Mouse (Mus musculus) lung, embryonic 15.5 days (tissue): ENCODE measurements around the gene Lsp1. TPM values are rescaled to one million over a fixed set of nuclear protein-coding genes. Genes with fewer than 3 reads are reported as not detected.

Experiments used
- polyA plus RNA-seq: library from polyadenylated mRNA; unstranded; fragments of >200 nt; fragmentation: Nextera tagmentation; extraction: Ambion mirVana; gene quantifications from 2 replicates; pipeline ENCODE4 v1.2.1, GENCODE M21; 2015

Lsp1 gene
- polyA plus RNA-seq, 1 experiment from 2014 or later: 130 TPM

Other genes starting within 250 kb of the Lsp1 start
- not detected in 2 replicates for gene Gm7579, start 248.9 kb upstream of the Lsp1 start, polyA plus RNA-seq
- not detected in 2 replicates for gene Krtap5-5, start 230.8 kb upstream of the Lsp1 start, polyA plus RNA-seq
- not detected in 2 replicates for gene Gm40460, start 219.7 kb upstream of the Lsp1 start, polyA plus RNA-seq
- gene Gm2431, start 202.5 kb upstream of the Lsp1 start, polyA plus RNA-seq: not detected in 2 replicates
- gene Gm4559, start 186.4 kb upstream of the Lsp1 start, polyA plus RNA-seq: not detected in 2 replicates
- gene Krtap5-1, start 163.7 kb upstream of the Lsp1 start, polyA plus RNA-seq: not detected in 2 replicates
- gene Krtap5-4, start 157.3 kb upstream of the Lsp1 start, polyA plus RNA-seq: not detected in 2 replicates
- gene Ifitm10, start 87.1 kb upstream of the Lsp1 start, polyA plus RNA-seq: 5.4 and 5.7 TPM in 2 replicates
- 0.39 and 0.72 TPM in 2 replicates for gene Gm49369, start 78.1 kb upstream of the Lsp1 start, polyA plus RNA-seq
- gene Ctsd, start 72.8 kb upstream of the Lsp1 start, polyA plus RNA-seq: 272 and 299 TPM in 2 replicates
- 0.34 and 0.87 TPM in 2 replicates for gene Syt8, start 26.0 kb upstream of the Lsp1 start, polyA plus RNA-seq
- 2.4 and 7.4 TPM in 2 replicates for gene Tnni2, start 19.0 kb upstream of the Lsp1 start, polyA plus RNA-seq
- 2.5 and 5.1 TPM in 2 replicates for gene Tnnt3, start 38.0 kb downstream of the Lsp1 start, polyA plus RNA-seq
- gene Mrpl23, start 71.9 kb downstream of the Lsp1 start, polyA plus RNA-seq: 22.8 and 28.3 TPM in 2 replicates
- gene Igf2, start 206.0 kb downstream of the Lsp1 start, polyA plus RNA-seq: 536 and 550 TPM in 2 replicates
- gene Gm49394, start 209.1 kb downstream of the Lsp1 start, polyA plus RNA-seq: 0.06 and 0.08 TPM in 2 replicates